Mouse (Mus musculus): Measurements from ENCODE around the gene Cstf2. TPM values are rescaled to one million over a fixed set of nuclear protein-coding genes. Genes with fewer than 3 reads are reported as not detected.

Gene Cstf2
- 80.8 and 84.3 TPM in 2 replicates for polyA plus RNA-seq (2012; rRNA removed)

GRCm38 (mm10) chrX:134058987-134059712 lies at the start of gene Cstf2:
Cstf2 (plus strand) TSS chrX:134059187.
- peak; percentile 98 for DNase-seq (ENCODE audit: low read depth)
- TF ChIP-seq CTCF (IDR thresholded peaks at IDR 0.05; ENCODE audit: borderline replicate concordance, extremely low read depth, insufficient read depth, insufficient read length), result no peak
- TF ChIP-seq POLR2A (IDR thresholded peaks at IDR 0.05; ENCODE audit: borderline replicate concordance, extremely low read depth, insufficient read depth, insufficient read length, poor library complexity, severe bottlenecking), result peak; percentile 65

- peak; percentile 85 for DNase-seq (ENCODE audit: low read depth)
- TF ChIP-seq CTCF (IDR thresholded peaks at IDR 0.05; ENCODE audit: borderline replicate concordance, extremely low read depth, insufficient read depth, insufficient read length) (peak; percentile 75; the same call in 1 of the 2 replicates), POLR2A (IDR thresholded peaks at IDR 0.05; ENCODE audit: borderline replicate concordance, extremely low read depth, insufficient read depth, insufficient read length, poor library complexity, severe bottlenecking) (no peak)
These were observed 40.0 kb upstream of the Cstf2 start for GRCm38 (mm10) chrX:134019005-134019404.

- TF ChIP-seq POLR2A (IDR thresholded peaks at IDR 0.05; ENCODE audit: borderline replicate concordance, extremely low read depth, insufficient read depth, insufficient read length, poor library complexity, severe bottlenecking), result no peak
- TF ChIP-seq CTCF (IDR thresholded peaks at IDR 0.05; ENCODE audit: borderline replicate concordance, extremely low read depth, insufficient read depth, insufficient read length), result no peak
These were observed 38.3 kb upstream of the Cstf2 start for GRCm38 (mm10) chrX:134020664-134021063.

GRCm38 (mm10) chrX:134048994-134049393 lies 10.0 kb upstream of the Cstf2 start:
- no peak for DNase-seq (ENCODE audit: low read depth)
- TF ChIP-seq POLR2A (IDR thresholded peaks at IDR 0.05; ENCODE audit: borderline replicate concordance, extremely low read depth, insufficient read depth, insufficient read length, poor library complexity, severe bottlenecking), result no peak
- TF ChIP-seq CTCF (IDR thresholded peaks at IDR 0.05; ENCODE audit: borderline replicate concordance, extremely low read depth, insufficient read depth, insufficient read length), result peak; percentile 20; the same call in 1 of the 2 replicates

More at GRCm38 (mm10) chrX:134020664-134021063, 38.3 kb upstream of the Cstf2 start:
- no peak for DNase-seq (ENCODE audit: low read depth)

- TF ChIP-seq POLR2A (IDR thresholded peaks at IDR 0.05; ENCODE audit: borderline replicate concordance, extremely low read depth, insufficient read depth, insufficient read length, poor library complexity, severe bottlenecking) (no peak), CTCF (IDR thresholded peaks at IDR 0.05; ENCODE audit: borderline replicate concordance, extremely low read depth, insufficient read depth, insufficient read length) (no peak)
- DNase-seq (ENCODE audit: low read depth), result peak; percentile 12
These were observed 2.1 kb upstream of the Cstf2 start for GRCm38 (mm10) chrX:134056897-134057296.

GRCm38 (mm10) chrX:134058040-134058875 lies 729 bp upstream of the Cstf2 start:
- TF ChIP-seq POLR2A (IDR thresholded peaks at IDR 0.05; ENCODE audit: borderline replicate concordance, extremely low read depth, insufficient read depth, insufficient read length, poor library complexity, severe bottlenecking), result no peak
- TF ChIP-seq CTCF (IDR thresholded peaks at IDR 0.05; ENCODE audit: borderline replicate concordance, extremely low read depth, insufficient read depth, insufficient read length), result no peak
- peak; percentile 1 for DNase-seq (ENCODE audit: low read depth)

- DNase-seq (ENCODE audit: low read depth), result peak; percentile 70
- TF ChIP-seq CTCF (IDR thresholded peaks at IDR 0.05; ENCODE audit: borderline replicate concordance, extremely low read depth, insufficient read depth, insufficient read length) (no peak), POLR2A (IDR thresholded peaks at IDR 0.05; ENCODE audit: borderline replicate concordance, extremely low read depth, insufficient read depth, insufficient read length, poor library complexity, severe bottlenecking) (no peak)
These were observed 777 bp downstream of the Cstf2 start for GRCm38 (mm10) chrX:134059764-134060163.

- peak; percentile 75 for DNase-seq (ENCODE audit: low read depth)
- TF ChIP-seq CTCF (IDR thresholded peaks at IDR 0.05; ENCODE audit: borderline replicate concordance, extremely low read depth, insufficient read depth, insufficient read length) (no peak), POLR2A (IDR thresholded peaks at IDR 0.05; ENCODE audit: borderline replicate concordance, extremely low read depth, insufficient read depth, insufficient read length, poor library complexity, severe bottlenecking) (no peak)
These were observed 26.5 kb downstream of the Cstf2 start for GRCm38 (mm10) chrX:134085453-134085852.

GRCm38 (mm10) chrX:134102641-134103040 lies 43.7 kb downstream of the Cstf2 start:
- TF ChIP-seq CTCF (IDR thresholded peaks at IDR 0.05; ENCODE audit: borderline replicate concordance, extremely low read depth, insufficient read depth, insufficient read length), result no peak
- no peak for TF ChIP-seq POLR2A (IDR thresholded peaks at IDR 0.05; ENCODE audit: borderline replicate concordance, extremely low read depth, insufficient read depth, insufficient read length, poor library complexity, severe bottlenecking)
- no peak for DNase-seq (ENCODE audit: low read depth)

GRCm38 (mm10) chrX:134111767-134112166 lies 52.8 kb downstream of the Cstf2 start:
- DNase-seq (ENCODE audit: low read depth), result no peak
- TF ChIP-seq POLR2A (IDR thresholded peaks at IDR 0.05; ENCODE audit: borderline replicate concordance, extremely low read depth, insufficient read depth, insufficient read length, poor library complexity, severe bottlenecking) (no peak), CTCF (IDR thresholded peaks at IDR 0.05; ENCODE audit: borderline replicate concordance, extremely low read depth, insufficient read depth, insufficient read length) (no peak)

GRCm38 (mm10) chrX:134116417-134116816 lies 57.4 kb downstream of the Cstf2 start:
- DNase-seq (ENCODE audit: low read depth), result no peak
- TF ChIP-seq CTCF (IDR thresholded peaks at IDR 0.05; ENCODE audit: borderline replicate concordance, extremely low read depth, insufficient read depth, insufficient read length), result no peak
- no peak for TF ChIP-seq POLR2A (IDR thresholded peaks at IDR 0.05; ENCODE audit: borderline replicate concordance, extremely low read depth, insufficient read depth, insufficient read length, poor library complexity, severe bottlenecking)

Measured in brain, embryonic 14.5 days (tissue).